Mouse (Mus musculus) neural tube, embryonic 12.5 days (tissue): ENCODE measurements around the gene Gm21885. TPM values are rescaled to one million over a fixed set of nuclear protein-coding genes. Genes with fewer than 3 reads are reported as not detected.
"Not testable (repeated sequence)": the region's sequence is repeated elsewhere in the genome, so short reads cannot be mapped to it uniquely, and the experiment has no call there.

Source experiments
- ATAC-seq: fragments of 200-750 bp; cut with Nextera tagmentation; 2 replicates; pipeline ENCODE4 v1.8.0; 2017; ENCODE audit warnings: low read depth, mild to moderate bottlenecking, moderate TSS enrichment, moderate library complexity; ENCODE audit not compliant: low FRiP score
- H3K27ac ChIP-seq: fragments of 300-500 bp; sonication (generic); 2 replicates; pipeline ENCODE4 v1.5.1; 2016
- H3K27me3 ChIP-seq: fragments of 300-500 bp; sonication (generic); replicated peaks from 2 replicates; pipeline ENCODE4 v1.6.1; 2016; ENCODE audit warnings: mild to moderate bottlenecking
- H3K36me3 ChIP-seq: fragments of 300-500 bp; sonication (generic); 2 replicates; pipeline ENCODE4 v1.6.1; 2016; ENCODE audit warnings: mild to moderate bottlenecking
- H3K4me1 ChIP-seq: fragments of 300-500 bp; sonication (generic); 2 replicates; pipeline ENCODE4 v1.6.1; 2016
- H3K4me2 ChIP-seq: fragments of 300-500 bp; sonication (generic); replicated peaks from 2 replicates; pipeline ENCODE4 v1.6.1; 2016; ENCODE audit warnings: mild to moderate bottlenecking
- H3K4me3 ChIP-seq: fragments of 300-500 bp; sonication (generic); 2 replicates; pipeline ENCODE4 v1.5.1; 2016
- H3K9ac ChIP-seq: fragments of 300-500 bp; sonication (generic); 2 replicates; pipeline ENCODE4 v1.6.1; 2016; ENCODE audit warnings: mild to moderate bottlenecking
- H3K9me3 ChIP-seq: fragments of 300-500 bp; sonication (generic); 2 replicates; pipeline ENCODE4 v1.6.1; 2016; ENCODE audit warnings: mild to moderate bottlenecking
- WGBS: fragments of 180-500 bp; shearing (Covaris S2); methylation state at CpG from one replicate; pipeline ENCODE4 v1.1.7; 2016; 5-methylcytosine and 5-hydroxymethylcytosine counted together
- polyA plus RNA-seq: library from polyadenylated mRNA; unstranded; fragments of >200 nt; fragmentation: Nextera tagmentation; extraction: Ambion mirVana; gene quantifications from 2 replicates; pipeline ENCODE4 v1.2.1, GENCODE M21; 2016

Gm21885 gene
- polyA plus RNA-seq, 1 experiment from 2014 or later: not detected

DNA sequence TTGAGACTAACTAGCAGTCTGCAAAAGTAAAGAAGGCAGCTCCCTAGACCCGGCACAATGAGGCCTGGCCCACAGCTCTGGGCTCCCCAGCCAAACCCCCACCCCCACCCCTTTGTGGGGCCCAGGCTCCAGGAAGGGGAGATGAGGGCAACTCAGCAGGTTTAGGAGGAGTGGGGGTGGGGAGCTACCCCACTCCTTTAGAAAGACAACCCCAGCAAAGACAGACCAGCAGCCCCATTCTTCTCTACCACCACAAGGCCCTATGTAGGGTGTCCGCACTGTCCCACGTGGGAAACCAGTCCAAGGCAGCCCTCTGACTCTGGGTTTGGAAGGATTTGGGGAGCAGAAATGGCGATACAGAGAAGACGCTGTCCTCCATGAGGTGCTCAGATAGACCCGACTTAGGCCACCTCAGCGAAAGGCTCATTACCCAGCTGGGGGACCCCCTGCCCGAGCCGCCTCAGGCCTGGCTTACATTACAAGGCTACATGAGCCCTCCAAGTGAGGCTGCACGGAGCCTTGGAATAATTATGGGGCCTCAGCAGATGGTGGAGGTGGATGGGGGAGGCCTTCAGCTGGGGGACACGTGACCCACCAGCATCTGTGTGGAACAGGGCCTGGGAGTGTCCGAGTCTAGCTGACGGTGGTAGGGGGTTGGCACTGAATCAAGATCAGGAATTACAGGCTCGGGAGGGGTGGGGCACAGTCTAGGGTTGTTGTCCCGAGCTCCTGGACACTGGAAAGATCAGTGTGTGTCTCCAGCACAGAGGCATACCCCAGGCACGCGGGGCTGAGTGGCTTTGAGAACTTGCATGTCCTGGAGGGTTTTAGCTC, 35.5 kb upstream of the Gm21885 start, which contains the start of gene Wfikkn2:
TSS of gene Wfikkn2 (minus strand) at position 51 of the 834 bp plus-strand sequence.
- Histone ChIP-seq H3K36me3 (no peaks in the 10 kb centered on the region), H3K4me2 (0 out of 2 replicates have a peak within 1 kb of the TSS, but pooled peaks have one; percentile 20), H3K9me3 (no peaks in the 10 kb centered on the region), H3K4me1 (peaks cover 30% of the 10 kb centered on the region), H3K9ac (no peak within 1 kb of the TSS), H3K4me3 (no peak within 1 kb of the TSS), H3K27ac (peak within 1 kb of the TSS; percentile 33), H3K27me3 (0 out of 2 replicates have a peak, but pooled peaks cover 4% of the 10 kb centered on the region)
- 48% methylated on average over 17 of the region's 17 CpGs for WGBS
- peak; percentile 62 for ATAC-seq

DNA sequence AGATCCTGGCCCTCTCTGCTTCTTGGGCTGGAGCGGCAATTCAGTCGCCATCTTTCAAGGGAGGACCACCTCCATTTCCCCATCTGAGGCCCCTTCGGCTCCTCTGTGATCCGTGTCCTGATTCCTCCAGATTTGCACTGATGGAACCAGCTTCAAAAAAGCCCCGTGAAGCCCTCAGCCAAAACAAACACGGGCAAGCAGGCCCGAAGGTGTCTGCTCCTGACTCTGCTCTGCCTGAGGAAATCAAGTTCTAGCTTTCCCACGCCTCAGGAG, 34.9 kb upstream of the Gm21885 start:
- no peak for ATAC-seq
- Histone ChIP-seq H3K9me3 (no peaks in the 10 kb centered on the region), H3K9ac (no peak overlapping the region), H3K4me3 (no peak overlapping the region), H3K36me3 (no peaks in the 10 kb centered on the region), H3K4me2 (0 out of 2 replicates have a peak overlapping the region, but pooled peaks have one; percentile 20), H3K27ac (0 out of 2 replicates have a peak overlapping the region, but pooled peaks have one; percentile 33), H3K27me3 (0 out of 2 replicates have a peak, but pooled peaks cover 4% of the 10 kb centered on the region), H3K4me1 (peaks cover 30% of the 10 kb centered on the region)
- 68% methylated on average over 8 of the region's 8 CpGs for WGBS

GRCm38 (mm10) chr11:94253156-94253555, 28.5 kb upstream of the Gm21885 start:
- Histone ChIP-seq H3K27ac (no peak overlapping the region), H3K4me3 (no peak overlapping the region), H3K9me3 (no peaks in the 10 kb centered on the region), H3K4me2 (no peak overlapping the region), H3K4me1 (no peaks in the 10 kb centered on the region), H3K36me3 (no peaks in the 10 kb centered on the region), H3K27me3 (no peaks in the 10 kb centered on the region), H3K9ac (no peak overlapping the region)
- 85% methylated on average over 9 of the region's 9 CpGs for WGBS
- ATAC-seq: no peak

GRCm38 (mm10) chr11:94253691-94254090, 28.0 kb upstream of the Gm21885 start:
- Histone ChIP-seq H3K4me2 (no peak overlapping the region), H3K4me3 (no peak overlapping the region)

DNA sequence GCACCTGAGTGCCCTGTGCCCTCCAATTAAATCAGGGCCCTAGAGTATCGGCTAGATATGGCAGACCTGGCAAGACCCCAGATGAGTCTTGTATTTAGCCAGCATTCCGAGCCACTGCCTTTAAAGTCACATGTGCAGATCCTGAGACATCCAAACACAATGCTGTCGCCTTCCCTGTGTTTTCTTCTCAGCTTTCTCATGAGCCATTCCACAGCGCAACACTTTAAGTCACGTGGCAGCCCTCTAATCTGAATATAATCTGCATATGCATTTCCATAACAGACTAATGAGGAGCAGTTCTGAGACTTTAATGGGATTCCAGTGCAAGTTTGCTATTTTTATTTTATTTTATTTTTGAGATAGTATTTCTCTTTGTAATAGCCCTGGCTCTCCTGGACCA, 25.9 kb upstream of the Gm21885 start:
- H3K4me3 ChIP-seq: no peak overlapping the region
- no peak overlapping the region for H3K27ac ChIP-seq
- ATAC-seq: no peak
- WGBS: 77% methylated on average over 5 of the region's 5 CpGs
- no peak overlapping the region for H3K4me2 ChIP-seq
- no peaks in the 10 kb centered on the region for H3K27me3 ChIP-seq
- H3K9me3 ChIP-seq: no peaks in the 10 kb centered on the region
- no peak overlapping the region for H3K9ac ChIP-seq
- H3K4me1 ChIP-seq: no peaks in the 10 kb centered on the region
- no peaks in the 10 kb centered on the region for H3K36me3 ChIP-seq

More at GRCm38 (mm10) chr11:94253691-94254090, 28.0 kb upstream of the Gm21885 start:
- no peaks in the 10 kb centered on the region for H3K36me3 ChIP-seq
- no peaks in the 10 kb centered on the region for H3K4me1 ChIP-seq
- no peaks in the 10 kb centered on the region for H3K9me3 ChIP-seq
- H3K27ac ChIP-seq: no peak overlapping the region
- H3K9ac ChIP-seq: no peak overlapping the region
- no peaks in the 10 kb centered on the region for H3K27me3 ChIP-seq
- ATAC-seq: no peak
- WGBS: 89% methylated on average over 10 of the region's 10 CpGs

GRCm38 (mm10) chr11:94257987-94258386, 23.7 kb upstream of the Gm21885 start:
- 84% methylated on average over 14 of the region's 14 CpGs for WGBS
- H3K9me3 ChIP-seq: no peaks in the 10 kb centered on the region
- H3K9ac ChIP-seq: no peak overlapping the region
- H3K4me3 ChIP-seq: no peak overlapping the region
- H3K4me2 ChIP-seq: no peak overlapping the region
- H3K36me3 ChIP-seq: no peaks in the 10 kb centered on the region
- H3K27ac ChIP-seq: no peak overlapping the region
- no peaks in the 10 kb centered on the region for H3K27me3 ChIP-seq
- H3K4me1 ChIP-seq: no peaks in the 10 kb centered on the region
- no peak for ATAC-seq

DNA sequence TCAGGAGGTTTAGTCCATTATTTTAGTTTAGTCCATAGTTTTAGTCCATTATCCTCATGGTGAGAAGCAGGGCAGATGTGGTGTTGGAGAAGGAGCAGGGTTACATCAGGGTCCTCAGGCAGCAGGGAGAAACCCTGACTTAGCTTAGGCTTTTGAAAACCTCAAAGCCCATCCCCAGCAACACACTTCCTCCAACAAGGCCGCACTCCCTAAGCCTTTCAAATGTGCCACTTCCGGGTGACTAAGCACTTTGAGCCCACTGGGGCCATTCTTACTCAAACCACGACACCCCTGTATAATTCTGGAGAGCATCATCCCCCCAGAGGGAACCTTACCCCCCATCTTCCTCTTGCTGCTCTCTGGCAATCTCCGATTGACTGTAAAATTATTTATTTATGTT, 21.9 kb upstream of the Gm21885 start:
- Histone ChIP-seq H3K27ac (no peak overlapping the region), H3K36me3 (no peaks in the 10 kb centered on the region), H3K9me3 (no peaks in the 10 kb centered on the region), H3K4me2 (no peak overlapping the region), H3K4me1 (0 out of 2 replicates have a peak, but pooled peaks cover 1% of the 10 kb centered on the region), H3K4me3 (no peak overlapping the region), H3K9ac (no peak overlapping the region), H3K27me3 (no peaks in the 10 kb centered on the region)
- 54% methylated on average over 4 of the region's 4 CpGs for WGBS
- no peak for ATAC-seq

DNA sequence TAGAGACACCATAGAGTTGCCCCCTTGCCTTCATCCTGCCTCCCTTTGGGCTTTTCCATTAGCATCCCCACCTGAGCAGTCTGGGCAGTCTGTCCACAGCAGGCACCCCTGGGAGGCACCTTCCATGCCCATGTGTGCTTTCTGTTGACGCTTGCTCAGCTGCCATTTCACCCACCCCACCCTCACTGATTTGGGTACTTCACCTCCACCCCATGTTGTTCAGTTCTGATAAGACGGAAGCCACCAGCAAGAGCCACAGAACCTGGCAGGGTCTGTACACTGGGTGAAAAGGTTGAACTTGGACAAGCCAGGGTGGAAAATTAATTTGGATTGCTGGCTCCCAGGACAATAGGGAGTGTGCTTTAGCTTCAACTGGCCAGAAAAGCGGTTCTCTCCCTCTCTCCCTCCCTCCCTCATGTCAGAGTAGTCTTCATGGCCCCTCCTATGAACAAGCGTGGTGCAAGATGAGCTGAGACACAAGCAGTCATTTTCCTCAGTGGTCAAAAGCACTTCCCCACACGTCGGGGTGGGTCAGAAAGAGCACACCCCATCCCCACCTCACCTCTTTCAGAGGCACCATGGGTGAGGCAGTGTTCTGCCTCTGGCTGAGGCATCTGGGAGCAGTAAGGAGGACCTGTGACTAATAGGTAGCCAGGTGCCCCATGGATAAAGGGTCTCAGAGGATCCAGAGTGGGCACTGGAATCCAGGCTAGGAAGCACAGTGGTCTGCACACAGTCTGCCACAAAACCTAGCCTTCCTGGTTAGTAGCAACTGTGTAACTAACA, 19.9 kb upstream of the Gm21885 start:
- no peak overlapping the region for H3K4me2 ChIP-seq
- H3K9ac ChIP-seq: no peak overlapping the region
- ATAC-seq: no peak
- no peaks in the 10 kb centered on the region for H3K36me3 ChIP-seq
- H3K4me3 ChIP-seq: no peak overlapping the region
- no peak overlapping the region for H3K27ac ChIP-seq
- no peaks in the 10 kb centered on the region for H3K9me3 ChIP-seq
- peaks cover 8% of the 10 kb centered on the region; the same call in 1 of the 2 replicates for H3K4me1 ChIP-seq
- 73% methylated on average over 6 of the region's 6 CpGs for WGBS
- no peaks in the 10 kb centered on the region for H3K27me3 ChIP-seq

GRCm38 (mm10) chr11:94265134-94265785, 16.4 kb upstream of the Gm21885 start:
- WGBS: under 1% methylated on average over 18 of the region's 18 CpGs
- H3K4me3 ChIP-seq: peak overlapping the region; percentile 25
- no peaks in the 10 kb centered on the region for H3K27me3 ChIP-seq
- peak overlapping the region; percentile 65 for H3K4me2 ChIP-seq
- peaks cover 8% of the 10 kb centered on the region; the same call in 1 of the 2 replicates for H3K4me1 ChIP-seq
- H3K36me3 ChIP-seq: no peaks in the 10 kb centered on the region
- ATAC-seq: peak; percentile 56
- H3K9me3 ChIP-seq: no peaks in the 10 kb centered on the region
- 0 out of 2 replicates have a peak overlapping the region, but pooled peaks have one; percentile 44 for H3K9ac ChIP-seq
- no peak overlapping the region for H3K27ac ChIP-seq

GRCm38 (mm10) chr11:94266155-94266554, 15.5 kb upstream of the Gm21885 start:
- not testable (repeated sequence) for H3K4me1 ChIP-seq, H3K36me3 ChIP-seq, H3K4me3 ChIP-seq, H3K27ac ChIP-seq, H3K9ac ChIP-seq, H3K9me3 ChIP-seq, H3K27me3 ChIP-seq, H3K4me2 ChIP-seq, ATAC-seq
- WGBS: 78% methylated on average over 3 of the region's 3 CpGs

- H3K27me3 ChIP-seq: no peaks in the 10 kb centered on the region
- no peak overlapping the region for H3K4me2 ChIP-seq
- H3K27ac ChIP-seq: no peak overlapping the region
- H3K9me3 ChIP-seq: no peaks in the 10 kb centered on the region
- H3K9ac ChIP-seq: no peak overlapping the region
- no peaks in the 10 kb centered on the region for H3K36me3 ChIP-seq
- no peak for ATAC-seq
- no peak overlapping the region for H3K4me3 ChIP-seq
- peaks cover 8% of the 10 kb centered on the region; the same call in 1 of the 2 replicates for H3K4me1 ChIP-seq
Observed at GRCm38 (mm10) chr11:94268761-94269160, 12.9 kb upstream of the Gm21885 start.

DNA sequence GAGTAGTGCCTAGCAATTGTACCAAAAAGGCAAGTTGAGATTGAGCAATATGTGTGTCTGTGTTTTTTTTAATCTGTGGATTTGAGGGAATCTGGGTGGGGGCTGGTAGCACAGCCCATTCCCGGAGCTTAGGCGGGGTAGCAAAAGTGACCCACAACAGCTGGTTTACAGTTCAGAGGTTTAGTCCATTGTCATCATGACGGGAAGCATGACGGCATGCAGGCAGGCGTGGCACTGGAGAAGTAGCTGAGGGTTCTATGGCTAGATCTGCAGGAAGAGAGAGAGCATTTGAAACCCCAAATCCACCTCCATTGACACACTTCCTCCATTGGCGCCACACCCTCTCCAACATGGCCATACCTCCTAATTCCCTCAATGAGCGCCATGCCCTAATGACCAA, 11.8 kb upstream of the Gm21885 start:
- Histone ChIP-seq H3K4me3 (no peak overlapping the region), H3K9me3 (no peaks in the 10 kb centered on the region), H3K27me3 (no peaks in the 10 kb centered on the region), H3K36me3 (no peaks in the 10 kb centered on the region), H3K9ac (no peak overlapping the region), H3K27ac (no peak overlapping the region), H3K4me1 (peaks cover 6% of the 10 kb centered on the region; the same call in 1 of the 2 replicates), H3K4me2 (no peak overlapping the region)
- ATAC-seq: no peak
- 82% methylated on average over 7 of the region's 7 CpGs for WGBS
